Mouse (Mus musculus) heart, embryonic 16.5 days (tissue): ENCODE data around the gene Recql5. TPM values are rescaled to one million over a fixed set of nuclear protein-coding genes. Genes with fewer than 3 reads are reported as not detected.

Source experiments
- ATAC-seq: fragments of 200-750 bp; cut with Nextera tagmentation; replicated peaks from 2 replicates; pipeline ENCODE4 v1.8.0; 2017; ENCODE audit warnings: moderate number of reproducible peaks; ENCODE audit not compliant: insufficient read depth, low FRiP score; ENCODE audit errors: extremely low read depth
- H3K27ac ChIP-seq: fragments of 300-500 bp; sonication (generic); 2 replicates; pipeline ENCODE4 v1.5.1; 2014; ENCODE audit warnings: mild to moderate bottlenecking, low read length, control low read depth, moderate library complexity
- H3K27me3 ChIP-seq: fragments of 300-500 bp; sonication (generic); 2 replicates; pipeline ENCODE4 v1.6.1; 2014; ENCODE audit warnings: low read length, mixed read lengths; ENCODE audit not compliant: control insufficient read depth, insufficient read depth
- H3K36me3 ChIP-seq: fragments of 300-500 bp; sonication (generic); 2 replicates; pipeline ENCODE4 v1.6.1; 2014; ENCODE audit not compliant: control insufficient read depth, insufficient read depth
- H3K4me1 ChIP-seq: fragments of 300-500 bp; sonication (generic); 2 replicates; pipeline ENCODE4 v1.6.1; 2014; ENCODE audit warnings: low read length, mixed read lengths; ENCODE audit not compliant: control insufficient read depth, insufficient read depth
- H3K4me2 ChIP-seq: fragments of 300-500 bp; sonication (generic); 2 replicates; pipeline ENCODE4 v1.6.1; 2014; ENCODE audit warnings: low read depth, mild to moderate bottlenecking, control low read depth, low read length
- H3K4me3 ChIP-seq: fragments of 300-500 bp; sonication (generic); 2 replicates; pipeline ENCODE4 v1.5.1; 2014; ENCODE audit warnings: mild to moderate bottlenecking, control low read depth, low read length
- H3K9ac ChIP-seq: fragments of 300-500 bp; sonication (generic); 2 replicates; pipeline ENCODE4 v1.6.1; 2014; ENCODE audit warnings: low read length, control low read depth
- H3K9me3 ChIP-seq: fragments of 300-500 bp; sonication (generic); replicated peaks from 2 replicates; pipeline ENCODE4 v1.6.1; 2016; ENCODE audit warnings: low read length; ENCODE audit not compliant: control insufficient read depth
- WGBS: fragments of 180-500 bp; shearing (Covaris S2); extraction: QIAGEN DNeasy Blood & Tissue Kit; methylation state at CpG from one replicate; pipeline ENCODE4 v1.1.7; 2014; 5-methylcytosine and 5-hydroxymethylcytosine counted together
- polyA plus RNA-seq: library from polyadenylated mRNA; unstranded; fragments of >200 nt; fragmentation: Nextera tagmentation; extraction: Ambion mirVana; gene quantifications from 2 replicates; pipeline ENCODE4 v1.2.1, GENCODE M21; 2015

The Recql5 gene
- polyA plus RNA-seq, 1 experiment from 2014 or later: 13.2 TPM

DNA sequence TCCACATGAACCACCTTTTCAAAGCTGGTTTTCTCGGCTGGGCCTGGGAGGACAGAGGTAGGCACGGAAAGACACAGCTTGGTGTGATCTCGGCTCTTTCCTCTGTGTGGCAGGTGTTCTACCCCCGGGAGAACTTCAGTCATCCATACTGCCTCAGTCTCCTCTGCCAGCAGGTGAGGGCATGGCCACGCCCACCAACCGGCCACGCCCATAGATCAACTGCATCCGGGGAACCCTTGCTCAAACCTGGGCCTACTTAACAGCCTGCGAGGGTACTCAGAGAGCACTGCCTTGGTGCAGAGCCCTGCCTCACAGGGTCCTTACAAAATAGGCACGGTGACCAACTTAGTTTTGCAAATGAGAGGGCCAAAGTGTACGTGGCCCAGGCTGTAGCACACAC, 48.0 kb downstream of the Recql5 start:
- WGBS: 70% methylated on average over 11 of the region's 11 CpGs
- H3K4me1 ChIP-seq: no peaks in the 10 kb centered on the region
- H3K36me3 ChIP-seq: no peaks in the 10 kb centered on the region
- peaks cover 13% of the 10 kb centered on the region for H3K27me3 ChIP-seq
- no peak overlapping the region for H3K27ac ChIP-seq
- H3K4me2 ChIP-seq: no peak overlapping the region
- no peaks in the 10 kb centered on the region for H3K9me3 ChIP-seq
- no peak overlapping the region for H3K4me3 ChIP-seq
- ATAC-seq: no peak
- H3K9ac ChIP-seq: no peak overlapping the region

DNA sequence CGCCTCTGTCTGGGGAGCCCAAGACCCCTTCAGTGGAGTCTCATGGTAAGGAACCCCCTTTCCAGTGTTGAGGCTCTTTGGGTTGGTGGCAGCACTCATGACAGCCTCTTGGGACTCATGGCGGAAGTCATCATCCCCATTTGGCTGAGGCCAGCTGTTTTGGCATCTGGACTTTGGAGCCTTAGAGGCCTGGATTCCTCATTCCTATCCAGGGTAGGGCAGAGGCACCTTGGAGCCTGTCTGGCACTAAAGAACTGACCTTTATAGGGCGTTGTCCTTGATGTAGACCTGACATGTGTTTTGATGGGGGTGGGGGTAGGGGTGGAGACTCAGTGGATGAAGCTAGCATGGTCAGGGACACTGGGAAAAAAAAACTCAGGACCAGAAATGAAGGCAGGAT, 48.9 kb downstream of the Recql5 start:
- no peaks in the 10 kb centered on the region for H3K36me3 ChIP-seq
- no peak overlapping the region for H3K27ac ChIP-seq
- no peak for ATAC-seq
- H3K9ac ChIP-seq: no peak overlapping the region
- H3K27me3 ChIP-seq: peaks cover 13% of the 10 kb centered on the region
- H3K9me3 ChIP-seq: no peaks in the 10 kb centered on the region
- 82% methylated on average over 3 of the region's 3 CpGs for WGBS
- no peak overlapping the region for H3K4me3 ChIP-seq
- no peak overlapping the region for H3K4me2 ChIP-seq
- no peaks in the 10 kb centered on the region for H3K4me1 ChIP-seq

DNA sequence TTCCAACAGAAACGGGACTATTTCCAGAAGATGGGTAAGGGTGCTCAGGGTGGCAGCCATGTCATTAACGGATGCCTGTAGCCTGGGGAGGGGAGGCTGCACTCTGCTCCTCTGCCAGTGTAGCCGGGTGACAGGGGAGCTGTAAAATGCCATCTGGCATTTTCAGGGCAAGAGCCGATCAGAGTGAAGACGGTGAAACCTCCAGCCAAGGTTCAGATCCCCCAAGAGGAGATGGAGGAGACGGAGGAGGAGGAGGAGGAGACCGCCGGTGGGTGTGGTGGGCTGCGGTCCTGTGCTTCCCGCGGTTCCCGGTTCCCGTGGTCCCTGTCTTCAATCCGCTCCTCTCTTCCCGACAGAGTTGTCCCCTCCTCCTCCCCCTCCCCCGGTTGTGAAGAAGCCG, 50.0 kb downstream of the Recql5 start:
- no peak for ATAC-seq
- peaks cover 13% of the 10 kb centered on the region for H3K27me3 ChIP-seq
- H3K36me3 ChIP-seq: no peaks in the 10 kb centered on the region
- no peaks in the 10 kb centered on the region for H3K9me3 ChIP-seq
- no peak overlapping the region; the same call in 1 of the 2 replicates for H3K9ac ChIP-seq
- 30% methylated on average over 17 of the region's 17 CpGs for WGBS
- H3K4me2 ChIP-seq: no peak overlapping the region
- no peak overlapping the region for H3K27ac ChIP-seq
- H3K4me1 ChIP-seq: no peaks in the 10 kb centered on the region
- no peak overlapping the region for H3K4me3 ChIP-seq

DNA sequence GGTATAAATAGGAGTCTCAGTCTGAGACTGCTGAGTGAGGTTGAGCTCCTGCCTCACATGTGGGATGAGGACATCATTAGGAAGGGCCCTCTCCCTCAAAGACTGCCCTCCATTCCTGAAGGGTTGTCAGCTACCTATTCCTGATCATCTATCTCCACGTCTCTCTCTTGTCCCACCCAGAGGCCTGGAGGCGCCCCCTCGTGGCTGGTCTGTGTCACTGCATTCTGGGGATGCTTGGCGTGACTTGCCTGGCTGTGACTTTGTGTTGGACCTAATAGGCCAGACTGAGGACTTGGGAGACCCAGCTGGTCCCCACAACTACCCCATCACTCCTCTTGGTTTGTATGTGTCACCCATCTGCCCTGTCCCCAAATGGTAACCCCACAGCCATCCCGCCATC, 52.3 kb downstream of the Recql5 start:
- H3K9ac ChIP-seq: no peak overlapping the region
- 0 out of 2 replicates have a peak, but pooled peaks cover 3% of the 10 kb centered on the region for H3K4me1 ChIP-seq
- H3K27me3 ChIP-seq: peaks cover 13% of the 10 kb centered on the region
- no peak overlapping the region for H3K4me3 ChIP-seq
- WGBS: 29% methylated on average over 5 of the region's 5 CpGs
- H3K36me3 ChIP-seq: no peaks in the 10 kb centered on the region
- no peak overlapping the region for H3K4me2 ChIP-seq
- no peak for ATAC-seq
- no peak overlapping the region for H3K27ac ChIP-seq
- no peaks in the 10 kb centered on the region for H3K9me3 ChIP-seq

DNA sequence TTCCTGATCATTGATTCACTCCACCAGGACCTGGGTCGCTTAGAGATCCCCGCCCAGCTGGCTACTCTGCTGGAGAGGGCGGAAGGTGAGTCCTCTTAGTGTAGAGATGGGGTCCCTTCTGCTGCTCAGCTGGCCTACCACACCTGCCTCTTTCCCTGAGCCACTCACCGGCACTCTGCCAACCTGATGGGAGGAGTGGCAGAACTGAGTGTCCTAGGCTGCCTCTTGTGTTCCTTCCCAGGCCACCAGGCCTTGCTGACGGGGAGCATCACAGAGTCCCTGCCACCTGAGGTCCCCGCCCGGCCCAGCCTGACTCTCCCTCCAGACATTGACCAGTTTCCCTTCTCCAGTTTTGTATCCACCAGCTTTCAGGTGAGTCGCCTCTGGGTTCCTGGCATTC, 55.2 kb downstream of the Recql5 start:
- no peak overlapping the region for H3K4me3 ChIP-seq
- H3K27me3 ChIP-seq: peaks cover 3% of the 10 kb centered on the region
- H3K9ac ChIP-seq: no peak overlapping the region
- 0 out of 2 replicates have a peak, but pooled peaks cover 3% of the 10 kb centered on the region for H3K4me1 ChIP-seq
- no peak overlapping the region for H3K27ac ChIP-seq
- no peaks in the 10 kb centered on the region for H3K9me3 ChIP-seq
- whole genome bisulfite sequencing: 80% methylated on average over 8 of the region's 8 CpGs
- no peak overlapping the region for H3K4me2 ChIP-seq
- ATAC-seq: no peak
- no peaks in the 10 kb centered on the region for H3K36me3 ChIP-seq

DNA sequence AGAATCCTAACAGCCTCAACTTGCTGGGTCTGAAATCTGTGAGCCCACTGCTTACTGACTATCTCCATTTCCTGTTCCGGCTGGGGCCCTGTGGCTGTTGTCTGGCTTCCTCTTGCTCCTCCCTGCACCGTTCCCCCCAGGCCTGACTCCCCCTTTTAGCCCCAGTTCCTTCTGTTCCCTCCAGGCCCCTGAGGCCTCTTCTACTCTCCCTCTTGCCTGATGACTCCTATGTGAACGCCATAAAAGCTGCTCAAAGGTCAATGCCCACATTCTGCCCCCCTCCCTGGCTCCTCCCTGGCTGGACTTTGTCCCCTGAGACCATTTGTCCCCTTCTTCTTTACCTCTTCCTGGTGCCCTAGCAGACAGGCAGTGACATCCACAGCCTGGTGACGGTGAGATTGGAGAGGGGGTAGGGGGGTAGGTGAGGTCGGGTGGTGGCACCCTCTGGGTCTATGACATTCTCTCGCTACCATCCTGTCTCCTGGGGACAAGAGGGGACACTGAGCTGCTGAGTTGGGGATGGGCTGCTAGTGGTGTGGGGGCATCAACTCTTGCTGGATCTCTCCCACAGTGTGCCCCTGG, 56.0 kb downstream of the Recql5 start:
- H3K36me3 ChIP-seq: no peaks in the 10 kb centered on the region
- H3K27ac ChIP-seq: no peak overlapping the region
- H3K4me2 ChIP-seq: no peak overlapping the region
- no peak overlapping the region for H3K9ac ChIP-seq
- no peaks in the 10 kb centered on the region; the same call in 1 of the 2 replicates for H3K27me3 ChIP-seq
- WGBS: 61% methylated on average over 6 of the region's 6 CpGs
- no peaks in the 10 kb centered on the region for H3K9me3 ChIP-seq
- no peak overlapping the region for H3K4me3 ChIP-seq
- ATAC-seq: no peak
- peaks cover 5% of the 10 kb centered on the region for H3K4me1 ChIP-seq

DNA sequence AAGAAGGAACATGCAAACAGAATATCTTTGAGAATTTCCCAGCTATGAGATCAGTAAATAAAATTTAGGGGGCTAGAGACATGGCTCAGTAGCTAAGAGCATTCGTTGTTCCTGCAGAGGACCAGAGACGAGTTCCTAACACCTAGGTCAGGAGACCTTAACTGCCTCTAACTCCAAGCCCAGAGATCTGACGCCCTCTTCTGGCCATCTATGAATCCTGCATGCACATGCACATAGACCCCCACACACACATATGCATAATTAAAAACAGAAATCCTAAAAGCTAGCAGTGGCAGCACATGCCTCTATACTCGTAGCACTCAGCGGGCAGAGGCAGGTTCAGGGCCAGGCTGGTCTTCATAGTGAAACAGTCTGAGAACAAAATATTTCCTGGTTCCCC, 56.8 kb downstream of the Recql5 start:
- no peaks in the 10 kb centered on the region for H3K9me3 ChIP-seq
- H3K27ac ChIP-seq: no peak overlapping the region
- no peak overlapping the region for H3K4me2 ChIP-seq
- H3K36me3 ChIP-seq: no peaks in the 10 kb centered on the region
- H3K9ac ChIP-seq: no peak overlapping the region
- no peaks in the 10 kb centered on the region; the same call in 1 of the 2 replicates for H3K27me3 ChIP-seq
- WGBS: 85% methylated on average over 5 of the region's 5 CpGs
- H3K4me3 ChIP-seq: no peak overlapping the region
- no peak for ATAC-seq
- H3K4me1 ChIP-seq: peaks cover 8% of the 10 kb centered on the region

DNA sequence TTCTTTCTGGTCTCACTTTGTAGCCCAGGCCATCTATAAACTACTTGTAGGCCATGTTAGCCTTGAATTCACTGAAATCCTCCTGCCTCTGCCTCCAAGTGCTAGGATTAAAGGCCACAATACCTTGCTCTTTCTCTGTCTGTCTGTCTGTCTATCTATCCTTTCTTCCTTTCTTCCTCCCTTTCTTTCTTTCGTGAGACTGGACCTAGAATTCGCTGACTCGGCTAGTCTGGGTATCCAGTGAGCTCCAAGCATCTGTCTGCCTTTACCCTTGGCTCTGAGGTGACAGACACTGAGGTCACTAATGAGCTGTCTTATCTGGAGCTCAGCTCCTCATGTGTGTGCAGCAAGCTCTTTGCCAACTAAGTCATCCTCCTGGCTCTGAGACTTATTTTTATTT, 57.3 kb downstream of the Recql5 start:
- WGBS: 89% methylated on average over 3 of the region's 3 CpGs
- Histone ChIP-seq H3K27ac (no peak overlapping the region), H3K4me2 (no peak overlapping the region), H3K9me3 (no peaks in the 10 kb centered on the region), H3K4me3 (no peak overlapping the region), H3K4me1 (peaks cover 8% of the 10 kb centered on the region), H3K27me3 (no peaks in the 10 kb centered on the region), H3K36me3 (no peaks in the 10 kb centered on the region), H3K9ac (no peak overlapping the region)
- ATAC-seq: no peak

DNA sequence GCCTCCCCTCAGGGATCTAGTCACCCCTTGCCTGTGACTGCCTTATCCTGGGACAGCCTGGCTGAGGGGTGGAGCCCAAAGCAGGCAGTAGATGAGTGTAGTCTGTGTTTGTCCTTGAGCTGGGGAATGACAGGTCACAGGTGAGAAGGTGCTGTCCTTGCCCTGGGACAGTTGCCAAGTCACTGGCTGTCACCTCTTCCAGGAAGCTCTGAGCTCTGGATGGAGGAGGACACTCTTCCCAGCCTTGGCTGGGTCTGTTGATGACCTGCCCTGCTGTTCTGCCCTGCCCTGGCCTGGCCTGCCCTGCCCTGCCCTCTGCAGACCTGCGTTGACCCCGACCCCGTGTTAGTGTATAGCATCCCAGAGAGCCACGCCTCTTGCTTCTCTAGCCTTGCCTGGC, 60.8 kb downstream of the Recql5 start:
- 74% methylated on average over 4 of the region's 4 CpGs for WGBS
- ATAC-seq: no peak

More for the DNA sequence above, 60.8 kb downstream of the Recql5 start:
- H3K27ac ChIP-seq: no peak overlapping the region
- no peak overlapping the region for H3K4me3 ChIP-seq
- H3K4me1 ChIP-seq: peaks cover 8% of the 10 kb centered on the region
- no peaks in the 10 kb centered on the region for H3K9me3 ChIP-seq
- no peaks in the 10 kb centered on the region for H3K36me3 ChIP-seq
- no peaks in the 10 kb centered on the region for H3K27me3 ChIP-seq
- H3K4me2 ChIP-seq: no peak overlapping the region
- no peak overlapping the region; the same call in 1 of the 2 replicates for H3K9ac ChIP-seq
